Mouse (Mus musculus): Measurements from ENCODE around the gene 1600002K03Rik. TPM values are rescaled to one million over a fixed set of nuclear protein-coding genes. Genes with fewer than 3 reads are reported as not detected.
A peak's percentile ranks its signal among the peaks of the same experiment; 100 is the strongest.

1600002K03Rik gene
- polyA plus RNA-seq, 1 experiment from 2014 or later = 23.6 TPM

GRCm38 (mm10) chr10:80187739-80188138 is 15.0 kb downstream of the 1600002K03Rik start:
- H3K36me3 ChIP-seq (ENCODE audit: control insufficient read depth, insufficient read depth, low read length) = no peaks in the 10 kb centered on the region
- H3K27me3 ChIP-seq (replicated peaks; ENCODE audit: control insufficient read depth, insufficient read depth, low read length) = peaks cover 28% of the 10 kb centered on the region
- 89% methylated on average over 10 of the region's 10 CpGs for WGBS
- ATAC-seq = no peak
- no peak overlapping the region for H3K4me2 ChIP-seq (ENCODE audit: low read depth, low read length)
- H3K4me1 ChIP-seq (ENCODE audit: control insufficient read depth, insufficient read depth, low read length) = peaks cover 12% of the 10 kb centered on the region
- no peak overlapping the region for H3K27ac ChIP-seq (ENCODE audit: low read length)
- no peak overlapping the region for H3K4me3 ChIP-seq (ENCODE audit: low read length)
- no peaks in the 10 kb centered on the region for H3K9me3 ChIP-seq (ENCODE audit: control insufficient read depth, low read length)
- no peak overlapping the region for H3K9ac ChIP-seq (ENCODE audit: low read depth, low read length)

- ATAC-seq = no peak
Observed at GRCm38 (mm10) chr10:80188453-80189024, 15.8 kb downstream of the 1600002K03Rik start.

GRCm38 (mm10) chr10:80189999-80190398 is 17.3 kb downstream of the 1600002K03Rik start:
- no peak for ATAC-seq
- 19% methylated on average over 21 of the region's 21 CpGs for WGBS
- H3K4me3 ChIP-seq (ENCODE audit: low read length) = peak overlapping the region; percentile 47
- no peaks in the 10 kb centered on the region for H3K36me3 ChIP-seq (ENCODE audit: control insufficient read depth, insufficient read depth, low read length)
- H3K27me3 ChIP-seq (replicated peaks; ENCODE audit: control insufficient read depth, insufficient read depth, low read length) = peaks cover 29% of the 10 kb centered on the region
- peak overlapping the region; percentile 57 for H3K9ac ChIP-seq (ENCODE audit: low read depth, low read length)
- H3K9me3 ChIP-seq (ENCODE audit: control insufficient read depth, low read length) = no peaks in the 10 kb centered on the region
- peaks cover 12% of the 10 kb centered on the region for H3K4me1 ChIP-seq (ENCODE audit: control insufficient read depth, insufficient read depth, low read length)
- H3K4me2 ChIP-seq (ENCODE audit: low read depth, low read length) = peak overlapping the region; percentile 76
- H3K27ac ChIP-seq (ENCODE audit: low read length) = no peak overlapping the region

More at GRCm38 (mm10) chr10:80188453-80189024, 15.8 kb downstream of the 1600002K03Rik start:
- 86% methylated on average over 15 of the region's 15 CpGs for whole genome bisulfite sequencing
- Histone ChIP-seq H3K4me1 (ENCODE audit: control insufficient read depth, insufficient read depth, low read length) (peaks cover 12% of the 10 kb centered on the region), H3K9me3 (ENCODE audit: control insufficient read depth, low read length) (no peaks in the 10 kb centered on the region), H3K36me3 (ENCODE audit: control insufficient read depth, insufficient read depth, low read length) (no peaks in the 10 kb centered on the region), H3K9ac (ENCODE audit: low read depth, low read length) (no peak overlapping the region), H3K27me3 (replicated peaks; ENCODE audit: control insufficient read depth, insufficient read depth, low read length) (peaks cover 29% of the 10 kb centered on the region), H3K4me2 (ENCODE audit: low read depth, low read length) (no peak overlapping the region), H3K4me3 (ENCODE audit: low read length) (no peak overlapping the region), H3K27ac (ENCODE audit: low read length) (no peak overlapping the region)

GRCm38 (mm10) chr10:80190491-80191051 is 17.8 kb downstream of the 1600002K03Rik start:
- H3K4me1 ChIP-seq (ENCODE audit: control insufficient read depth, insufficient read depth, low read length) = peaks cover 12% of the 10 kb centered on the region
- peak overlapping the region; percentile 57 for H3K9ac ChIP-seq (ENCODE audit: low read depth, low read length)
- peak overlapping the region; percentile 47 for H3K4me3 ChIP-seq (ENCODE audit: low read length)
- no peaks in the 10 kb centered on the region for H3K9me3 ChIP-seq (ENCODE audit: control insufficient read depth, low read length)
- H3K36me3 ChIP-seq (ENCODE audit: control insufficient read depth, insufficient read depth, low read length) = no peaks in the 10 kb centered on the region
- no peak overlapping the region for H3K27ac ChIP-seq (ENCODE audit: low read length)
- under 1% methylated on average over 48 of the region's 48 CpGs for WGBS
- peak overlapping the region; percentile 76 for H3K4me2 ChIP-seq (ENCODE audit: low read depth, low read length)
- ATAC-seq = peak; percentile 48; the same call in 1 of the 2 replicates
- H3K27me3 ChIP-seq (replicated peaks; ENCODE audit: control insufficient read depth, insufficient read depth, low read length) = peaks cover 29% of the 10 kb centered on the region

- Histone ChIP-seq H3K4me3 (ENCODE audit: low read length) (no peak overlapping the region), H3K4me2 (ENCODE audit: low read depth, low read length) (no peak overlapping the region), H3K9ac (ENCODE audit: low read depth, low read length) (no peak overlapping the region), H3K27me3 (replicated peaks; ENCODE audit: control insufficient read depth, insufficient read depth, low read length) (peaks cover 29% of the 10 kb centered on the region), H3K36me3 (ENCODE audit: control insufficient read depth, insufficient read depth, low read length) (no peaks in the 10 kb centered on the region), H3K9me3 (ENCODE audit: control insufficient read depth, low read length) (no peaks in the 10 kb centered on the region), H3K27ac (ENCODE audit: low read length) (no peak overlapping the region), H3K4me1 (ENCODE audit: control insufficient read depth, insufficient read depth, low read length) (peaks cover 12% of the 10 kb centered on the region)
- no peak for ATAC-seq
- WGBS = 82% methylated on average over 6 of the region's 6 CpGs
Observed at GRCm38 (mm10) chr10:80193976-80194375, 21.2 kb downstream of the 1600002K03Rik start.

- H3K4me2 ChIP-seq (ENCODE audit: low read depth, low read length) = no peak overlapping the region
- H3K27ac ChIP-seq (ENCODE audit: low read length) = no peak overlapping the region
- no peaks in the 10 kb centered on the region for H3K9me3 ChIP-seq (ENCODE audit: control insufficient read depth, low read length)
- peaks cover 29% of the 10 kb centered on the region for H3K27me3 ChIP-seq (replicated peaks; ENCODE audit: control insufficient read depth, insufficient read depth, low read length)
- no peak overlapping the region for H3K9ac ChIP-seq (ENCODE audit: low read depth, low read length)
- no peaks in the 10 kb centered on the region for H3K36me3 ChIP-seq (ENCODE audit: control insufficient read depth, insufficient read depth, low read length)
- H3K4me3 ChIP-seq (ENCODE audit: low read length) = no peak overlapping the region
- H3K4me1 ChIP-seq (ENCODE audit: control insufficient read depth, insufficient read depth, low read length) = peaks cover 12% of the 10 kb centered on the region
- 66% methylated on average over 8 of the region's 8 CpGs for WGBS
- ATAC-seq = no peak
Observed at GRCm38 (mm10) chr10:80194441-80194840, 21.7 kb downstream of the 1600002K03Rik start.

- ATAC-seq = no peak
- peaks cover 14% of the 10 kb centered on the region for H3K27me3 ChIP-seq (replicated peaks; ENCODE audit: control insufficient read depth, insufficient read depth, low read length)
- H3K4me2 ChIP-seq (ENCODE audit: low read depth, low read length) = no peak overlapping the region
- no peak overlapping the region for H3K9ac ChIP-seq (ENCODE audit: low read depth, low read length)
- no peak overlapping the region for H3K4me3 ChIP-seq (ENCODE audit: low read length)
- no peaks in the 10 kb centered on the region for H3K36me3 ChIP-seq (ENCODE audit: control insufficient read depth, insufficient read depth, low read length)
- 94% methylated on average over 1 of the region's 1 CpGs for WGBS
- H3K27ac ChIP-seq (ENCODE audit: low read length) = no peak overlapping the region
- H3K9me3 ChIP-seq (ENCODE audit: control insufficient read depth, low read length) = no peaks in the 10 kb centered on the region
- H3K4me1 ChIP-seq (ENCODE audit: control insufficient read depth, insufficient read depth, low read length) = no peaks in the 10 kb centered on the region
Observed at GRCm38 (mm10) chr10:80196167-80196566, 23.4 kb downstream of the 1600002K03Rik start.

GRCm38 (mm10) chr10:80196778-80197581 is 24.2 kb downstream of the 1600002K03Rik start:
- H3K4me2 ChIP-seq (ENCODE audit: low read depth, low read length) = no peak overlapping the region
- H3K4me1 ChIP-seq (ENCODE audit: control insufficient read depth, insufficient read depth, low read length) = no peaks in the 10 kb centered on the region
- no peak overlapping the region for H3K27ac ChIP-seq (ENCODE audit: low read length)
- no peak overlapping the region for H3K9ac ChIP-seq (ENCODE audit: low read depth, low read length)
- no peaks in the 10 kb centered on the region for H3K9me3 ChIP-seq (ENCODE audit: control insufficient read depth, low read length)
- no peak for ATAC-seq
- H3K36me3 ChIP-seq (ENCODE audit: control insufficient read depth, insufficient read depth, low read length) = no peaks in the 10 kb centered on the region
- peaks cover 8% of the 10 kb centered on the region for H3K27me3 ChIP-seq (replicated peaks; ENCODE audit: control insufficient read depth, insufficient read depth, low read length)
- 74% methylated on average over 33 of the region's 33 CpGs for WGBS
- H3K4me3 ChIP-seq (ENCODE audit: low read length) = no peak overlapping the region

- no peak overlapping the region for H3K27ac ChIP-seq (ENCODE audit: low read length)
- no peaks in the 10 kb centered on the region for H3K9me3 ChIP-seq (ENCODE audit: control insufficient read depth, low read length)
- H3K4me1 ChIP-seq (ENCODE audit: control insufficient read depth, insufficient read depth, low read length) = no peaks in the 10 kb centered on the region
- peak; percentile 83 for ATAC-seq
- no peak overlapping the region for H3K4me3 ChIP-seq (ENCODE audit: low read length)
- no peak overlapping the region for H3K9ac ChIP-seq (ENCODE audit: low read depth, low read length)
- H3K4me2 ChIP-seq (ENCODE audit: low read depth, low read length) = no peak overlapping the region
- H3K27me3 ChIP-seq (replicated peaks; ENCODE audit: control insufficient read depth, insufficient read depth, low read length) = no peaks in the 10 kb centered on the region
- no peaks in the 10 kb centered on the region for H3K36me3 ChIP-seq (ENCODE audit: control insufficient read depth, insufficient read depth, low read length)
- 51% methylated on average over 3 of the region's 3 CpGs for WGBS
Observed at GRCm38 (mm10) chr10:80199440-80200008, 26.8 kb downstream of the 1600002K03Rik start.
